Mouse (Mus musculus) E14TG2a.4 (cell line): ENCODE data around the gene Tbc1d19.

Experiments used
- H3K27me3 ChIP-seq: 2 replicates; pipeline ENCODE4 v1.6.1; 2014; ENCODE audit warnings: low read length, control low read depth; ENCODE audit not compliant: insufficient read depth
- H3K36me3 ChIP-seq: 2 replicates; pipeline ENCODE4 v1.6.1; 2014; ENCODE audit warnings: low read length, control low read depth; ENCODE audit not compliant: insufficient read depth
- H3K4me1 ChIP-seq: replicated peaks from 2 replicates; pipeline ENCODE4 v1.6.1; 2014; ENCODE audit warnings: low read depth, low read length, control low read depth
- H3K4me3 ChIP-seq: replicated peaks from 2 replicates; pipeline ENCODE4 v1.5.1; 2014; ENCODE audit warnings: mild to moderate bottlenecking, low read length
- H3K9me3 ChIP-seq: 2 replicates; pipeline ENCODE4 v1.6.1; 2014; ENCODE audit warnings: low read length, control low read depth
- CTCF ChIP-seq: conservative IDR thresholded peaks from 2 replicates; pipeline ENCODE4 v1.5.1; 2014; ENCODE audit warnings: low read length
- NANOG ChIP-seq: IDR thresholded peaks from 2 replicates; pipeline ENCODE4 v1.6.1; 2014; ENCODE audit warnings: borderline replicate concordance, low read length, mixed read lengths
- POU5F1 ChIP-seq: IDR thresholded peaks from 2 replicates; pipeline ENCODE4 v1.6.1; 2014; ENCODE audit warnings: low read length, borderline replicate concordance

Tbc1d19 gene

DNA sequence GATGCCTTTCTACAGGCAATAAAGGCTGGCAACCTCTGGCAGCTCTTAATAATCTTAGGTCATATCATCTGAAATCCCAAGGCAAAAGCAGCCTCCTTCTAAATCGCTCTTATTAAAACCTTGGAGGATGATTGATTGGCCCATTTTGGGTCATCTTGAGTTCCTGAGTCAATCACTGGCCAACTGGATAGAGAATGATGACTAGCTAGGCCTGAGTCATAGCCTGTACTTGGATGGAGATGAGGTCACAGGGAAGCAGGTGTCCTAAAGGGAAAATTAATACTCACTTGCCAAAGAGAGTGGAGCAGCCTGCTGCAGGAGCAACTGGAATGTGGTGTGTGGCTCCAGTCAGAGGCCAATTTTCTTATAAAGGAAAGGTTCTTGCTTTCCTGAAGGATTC is 125.4 kb downstream of the Tbc1d19 start:
- Histone ChIP-seq H3K4me1 (peaks cover 8% of the 10 kb centered on the region), H3K9me3 (no peaks in the 10 kb centered on the region), H3K27me3 (no peaks in the 10 kb centered on the region), H3K4me3 (no peak overlapping the region), H3K36me3 (no peaks in the 10 kb centered on the region)
- TF ChIP-seq NANOG (no peak), CTCF (no peak)

DNA sequence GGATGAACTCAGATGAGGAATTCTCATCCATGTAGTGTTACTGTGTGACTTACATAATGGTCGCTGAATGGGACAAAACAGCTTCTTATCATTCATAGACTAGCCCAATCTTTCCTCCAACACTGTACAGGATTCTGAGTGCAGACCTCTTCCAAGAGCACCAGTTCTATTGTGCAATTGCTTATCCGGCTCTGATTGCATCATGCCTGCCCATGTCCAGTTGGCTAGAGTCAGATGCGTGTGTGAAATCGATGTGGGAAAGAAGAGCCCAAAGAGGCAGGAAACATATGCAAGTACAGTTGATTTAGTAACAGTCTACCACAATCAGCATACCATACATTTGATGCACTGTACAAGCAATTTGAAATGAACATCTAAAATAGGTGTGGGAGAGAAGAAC is 127.8 kb downstream of the Tbc1d19 start:
- Histone ChIP-seq H3K4me1 (no peaks in the 10 kb centered on the region), H3K36me3 (no peaks in the 10 kb centered on the region), H3K4me3 (no peak overlapping the region), H3K9me3 (no peaks in the 10 kb centered on the region), H3K27me3 (0 out of 2 replicates have a peak, but pooled peaks cover under 1% of the 10 kb centered on the region)
- TF ChIP-seq NANOG (no peak), POU5F1 (no peak), CTCF (no peak)

DNA sequence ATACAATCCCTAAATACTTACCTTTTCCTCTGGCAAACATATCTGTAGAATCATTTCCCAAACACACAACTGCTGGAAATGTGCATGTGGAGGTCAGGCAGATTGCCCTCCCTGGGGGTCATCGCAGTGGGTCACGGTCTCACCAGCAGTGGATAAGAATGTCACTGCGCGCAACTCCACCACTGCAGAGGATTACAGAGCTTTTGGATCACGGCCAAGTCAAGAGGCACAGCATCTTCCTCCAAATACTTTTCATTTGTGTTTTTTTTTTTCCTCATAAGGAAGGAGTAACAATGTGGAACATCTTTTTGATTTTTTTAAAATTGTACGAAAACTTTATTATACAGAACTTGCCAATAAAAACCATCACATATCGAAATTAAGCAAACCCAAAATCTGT is 129.6 kb downstream of the Tbc1d19 start:
- H3K27me3 ChIP-seq = peaks cover 13% of the 10 kb centered on the region; the same call in 1 of the 2 replicates
- no peaks in the 10 kb centered on the region for H3K4me1 ChIP-seq
- H3K9me3 ChIP-seq = no peaks in the 10 kb centered on the region
- H3K4me3 ChIP-seq = no peak overlapping the region
- no peak for TF ChIP-seq CTCF
- no peak for TF ChIP-seq NANOG
- no peak for TF ChIP-seq POU5F1
- no peaks in the 10 kb centered on the region for H3K36me3 ChIP-seq

DNA sequence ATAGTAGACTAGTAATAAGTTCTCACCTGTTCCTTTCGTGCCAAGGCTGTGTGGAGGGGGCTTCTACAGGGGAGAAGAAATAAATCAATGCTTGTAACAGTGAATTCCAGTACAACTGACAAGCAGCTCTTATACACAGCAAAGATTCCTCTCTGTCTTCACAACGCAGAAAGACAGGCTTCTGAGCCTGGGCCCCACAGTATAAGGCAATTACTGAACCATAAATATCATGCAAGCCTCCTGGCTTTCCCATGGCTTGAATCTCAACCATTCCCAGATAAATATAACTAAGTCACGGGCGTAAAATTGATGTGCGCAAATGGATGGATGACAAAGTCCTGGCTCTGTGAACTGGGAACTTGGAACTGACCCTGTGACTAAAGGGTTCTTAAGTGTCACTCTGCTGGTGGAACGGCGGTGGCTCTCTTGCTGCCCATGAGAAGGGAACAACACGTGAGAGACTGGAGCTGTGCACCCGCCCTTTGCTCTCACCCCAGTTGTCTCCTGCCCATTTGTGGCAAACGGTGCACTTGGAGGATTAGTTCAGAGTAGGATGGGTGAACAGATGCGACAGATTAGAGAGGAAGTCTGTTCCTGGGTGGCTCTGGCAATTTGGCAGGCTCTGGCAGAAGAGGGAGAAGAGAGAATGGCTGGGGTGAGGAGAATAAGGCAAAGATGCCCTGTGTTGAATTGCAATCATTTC is 132.1 kb downstream of the Tbc1d19 start:
- TF ChIP-seq POU5F1 = no peak
- TF ChIP-seq CTCF = no peak
- TF ChIP-seq NANOG = no peak
- Histone ChIP-seq H3K36me3 (no peaks in the 10 kb centered on the region), H3K27me3 (peaks cover 25% of the 10 kb centered on the region; the same call in 1 of the 2 replicates), H3K9me3 (no peaks in the 10 kb centered on the region), H3K4me1 (0 out of 2 replicates have a peak, but pooled peaks cover 5% of the 10 kb centered on the region), H3K4me3 (no peak overlapping the region)

DNA sequence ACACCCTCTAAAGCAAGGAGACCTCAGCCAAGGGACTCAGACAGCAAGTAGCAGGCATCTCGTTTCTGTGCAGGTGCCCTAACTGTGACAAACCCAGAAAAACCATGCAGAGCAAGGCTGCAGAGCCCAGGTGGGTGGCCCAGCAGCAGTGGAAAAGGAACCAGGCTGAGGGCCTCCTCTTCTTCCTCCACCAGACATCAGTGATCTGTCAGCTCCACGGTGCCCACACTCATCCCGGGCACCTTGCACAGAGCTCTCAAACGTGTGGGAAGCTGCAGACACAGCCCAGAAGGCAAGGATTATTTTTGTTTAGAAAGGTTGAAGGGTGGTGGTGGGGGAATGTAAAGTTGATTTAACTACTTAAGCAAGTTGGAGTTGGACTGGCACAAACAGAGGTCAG is 132.9 kb downstream of the Tbc1d19 start:
- no peak overlapping the region for H3K4me3 ChIP-seq
- peaks cover 12% of the 10 kb centered on the region; the same call in 1 of the 2 replicates for H3K4me1 ChIP-seq
- no peaks in the 10 kb centered on the region for H3K36me3 ChIP-seq
- peaks cover 25% of the 10 kb centered on the region; the same call in 1 of the 2 replicates for H3K27me3 ChIP-seq
- no peak for TF ChIP-seq NANOG
- TF ChIP-seq POU5F1 = no peak
- no peak for TF ChIP-seq CTCF
- no peaks in the 10 kb centered on the region for H3K9me3 ChIP-seq

DNA sequence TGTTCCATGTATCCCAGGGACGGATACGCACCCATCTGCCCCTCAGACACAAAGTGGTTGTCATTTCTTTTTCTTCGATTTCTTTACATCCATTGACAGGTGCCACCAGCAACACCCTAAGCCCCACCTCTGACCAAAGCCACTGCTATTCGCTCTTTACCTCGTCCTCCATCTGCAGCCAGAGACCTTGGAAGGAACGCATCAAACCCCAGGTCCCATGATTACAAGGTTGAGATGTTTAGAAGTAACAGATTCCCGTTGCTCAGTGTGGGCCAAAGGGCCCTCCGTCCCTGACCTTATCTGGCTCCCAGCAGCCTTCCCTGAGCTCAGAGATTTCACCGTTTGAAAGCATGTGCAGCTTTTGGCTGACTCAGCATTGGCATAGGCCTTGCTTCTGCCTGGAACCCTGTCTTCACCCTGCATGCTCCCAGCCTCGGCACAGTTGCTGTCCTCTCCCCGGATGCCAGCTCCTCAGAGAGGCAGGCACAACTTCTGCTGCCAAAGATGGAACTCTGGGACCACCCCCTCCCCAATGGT is 134.0 kb downstream of the Tbc1d19 start:
- peaks cover 21% of the 10 kb centered on the region for H3K4me1 ChIP-seq
- TF ChIP-seq CTCF (no peak), NANOG (no peak), POU5F1 (no peak)
- H3K27me3 ChIP-seq = peaks cover 25% of the 10 kb centered on the region; the same call in 1 of the 2 replicates
- H3K4me3 ChIP-seq = no peak overlapping the region
- no peaks in the 10 kb centered on the region for H3K36me3 ChIP-seq
- no peaks in the 10 kb centered on the region for H3K9me3 ChIP-seq

DNA sequence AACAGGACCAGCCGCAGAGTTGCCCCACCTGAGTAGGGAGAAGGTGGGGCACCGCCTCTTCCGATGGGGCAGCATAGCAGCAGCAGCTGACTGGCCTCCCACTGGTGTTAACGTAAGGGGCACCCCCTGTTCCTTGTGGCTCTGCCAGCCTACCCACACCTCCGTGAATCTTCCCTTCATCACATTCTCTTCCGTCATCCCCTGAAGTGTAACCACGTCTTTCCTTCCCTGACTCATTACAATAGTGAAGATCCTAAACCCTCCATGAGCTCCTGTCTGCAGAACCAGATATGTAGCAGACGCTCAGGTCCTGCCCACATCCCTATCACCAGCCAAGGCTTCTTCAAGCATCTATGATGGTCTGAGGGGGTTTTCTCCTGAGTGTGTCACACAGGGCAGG is 137.3 kb downstream of the Tbc1d19 start:
- Histone ChIP-seq H3K9me3 (no peaks in the 10 kb centered on the region), H3K36me3 (no peaks in the 10 kb centered on the region), H3K4me3 (no peak overlapping the region), H3K4me1 (peaks cover 43% of the 10 kb centered on the region), H3K27me3 (peaks cover 25% of the 10 kb centered on the region; the same call in 1 of the 2 replicates)
- TF ChIP-seq POU5F1 (no peak), NANOG (no peak), CTCF (no peak)

DNA sequence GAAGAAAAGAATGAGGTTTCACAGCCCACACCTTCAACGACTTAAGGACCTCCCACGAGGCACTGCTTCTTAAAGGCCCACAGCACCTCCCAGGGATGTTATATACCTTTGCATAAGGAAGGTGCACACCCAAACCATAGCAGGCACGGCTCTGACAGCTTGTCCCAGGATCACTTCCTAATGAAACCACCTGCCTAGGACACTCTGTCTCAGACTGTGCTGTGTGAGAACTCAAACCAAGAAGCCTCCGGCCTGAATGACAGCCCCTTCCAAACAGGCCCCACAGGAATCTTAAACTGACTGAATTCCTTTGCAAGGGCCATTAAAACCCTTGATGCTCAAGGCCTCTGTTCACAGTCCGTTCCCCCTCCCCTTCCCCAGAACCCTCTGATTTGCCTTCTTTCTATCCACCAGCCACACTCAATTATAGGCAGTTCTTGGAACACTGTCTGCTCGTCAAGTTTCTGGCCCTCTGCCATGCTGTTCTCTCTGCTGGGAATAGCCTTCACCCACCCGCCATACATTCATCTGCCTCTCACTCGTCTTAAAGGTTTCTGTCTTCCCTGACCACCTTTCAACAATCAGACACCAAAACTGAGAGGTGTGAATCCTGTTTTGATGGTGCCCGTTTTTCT is 138.3 kb downstream of the Tbc1d19 start:
- Histone ChIP-seq H3K4me1 (peaks cover 43% of the 10 kb centered on the region), H3K4me3 (no peak overlapping the region), H3K36me3 (no peaks in the 10 kb centered on the region), H3K9me3 (no peaks in the 10 kb centered on the region), H3K27me3 (peaks cover 19% of the 10 kb centered on the region; the same call in 1 of the 2 replicates)
- TF ChIP-seq NANOG (no peak), CTCF (no peak), POU5F1 (no peak)
